Mouse (Mus musculus): ENCODE data around the gene Chrm1.

GRCm38 (mm10) chr19:8716767-8717475 lies 53.3 kb downstream of the Chrm1 start:
- TF ChIP-seq CTCF (IDR thresholded peaks at IDR 0.05) (no peak), EP300 (IDR thresholded peaks at IDR 0.05) (no peak)

All from lung, postnatal 0 days (tissue).